9 mouse cellular contexts compared by ENCODE assay signal in genomic region chr1:176098685-176099320, GRCm38 (mm10).
A peak's percentile ranks its signal among the peaks of the same experiment; 100 is the strongest.
DNase-seq lines count a peak whose midpoint lies in the region; ATAC-seq and TF ChIP-seq lines count a peak whose summit lies in the region.
"Had no signal": no experiment of that assay in that cellular context is flagged by ENCODE, and none has a peak within 500 bp of the region (broad histone marks: within the 10 kb centered on the region; RNA-seq: fewer than 3 reads in every experiment).

No protein-coding gene starts in this region.

- no peak overlapping the region for H3K4me3 ChIP-seq in CH12.LX (replicated peaks in 1 of 3; ENCODE audit: low read depth in 2 of 3, low read length in 2 of 3, poor library complexity in 1 of 3)
- H3K4me3 ChIP-seq in hindbrain, embryonic 12.5 days = no peak overlapping the region

- 0 out of 2 replicates have a peak, but pooled peaks have one; percentile 15 for TF ChIP-seq EP300 in CH12.LX (IDR thresholded peaks at IDR 0.05; ENCODE audit: low read length)

- 31% methylated on average over 7 of the region's 7 CpGs for WGBS in hindbrain, embryonic 12.5 days

- peak; percentile 93 for ATAC-seq in hindbrain, embryonic 12.5 days (ENCODE audit: low FRiP score)
- ATAC-seq in megakaryocyte, adult 5-6 weeks (ENCODE audit: poor library complexity, severe bottlenecking) = no peak

- intact Hi-C loops in left cerebral cortex, postnatal 4 days (cut with DNase I) = no loop called here
- intact Hi-C loops in heart, postnatal 14 days (cut with DNase I) = no loop called here

- no peaks in the 10 kb centered on the region for H3K9me3 ChIP-seq in CH12.LX (replicated peaks; ENCODE audit: low read length)
- no peaks in the 10 kb centered on the region for H3K9me3 ChIP-seq in hindbrain, embryonic 12.5 days (replicated peaks)

- in situ Hi-C loops in CH12.LX (cut with MboI; ENCODE audit: low pct_ligation_motif_present, low pct_unique_long_range_greater_than_20kb, low sequenced_read_pairs) = no loop called here

- H3K79me2 ChIP-seq in CH12.LX (replicated peaks; ENCODE audit: control insufficient read depth, extremely low read depth, insufficient read depth, poor library complexity, severe bottlenecking) = no peaks in the 10 kb centered on the region

- peaks cover 0 to 19% of the 10 kb centered on the region in 2 experiments; a peak in 2 of 4 replicates for H3K4me1 ChIP-seq in CH12.LX (ENCODE audit: control insufficient read depth in 1 of 2, insufficient read depth in 2 of 2)
- H3K4me1 ChIP-seq in hindbrain, embryonic 12.5 days = peaks cover 6% of the 10 kb centered on the region

- no peaks in the 10 kb centered on the region for H3K27me3 ChIP-seq in CH12.LX (replicated peaks)
- H3K27me3 ChIP-seq in hindbrain, embryonic 12.5 days = no peaks in the 10 kb centered on the region

- no peak overlapping the region for H3K27ac ChIP-seq in CH12.LX (ENCODE audit: insufficient read depth, low read depth)
- H3K27ac ChIP-seq in hindbrain, embryonic 12.5 days = peak overlapping the region; percentile 55

- no peak for TF ChIP-seq RAD21 in CH12.LX (IDR thresholded peaks at IDR 0.05; ENCODE audit: low read depth, low read length)

- no peak overlapping the region for H3K9ac ChIP-seq in CH12.LX (ENCODE audit: insufficient read depth, low read depth)
- H3K9ac ChIP-seq in hindbrain, embryonic 12.5 days = no peak overlapping the region

- DNase-seq in CH12.LX (ENCODE audit: extremely low read depth) = peak; percentile 72
- peak; percentile 24 for DNase-seq in embryo, embryonic 10 days (ENCODE audit: low spot score)
- DNase-seq in left cerebral cortex, postnatal 4 days = peak; percentile 43
- DNase-seq in heart, postnatal 14 days = no peak
- no peak for DNase-seq in gastrocnemius, adult 8-10 months (ENCODE audit: low spot score in 2 of 2)
- DNase-seq in heart, postnatal 4 days = no peak
- DNase-seq: lung, postnatal 36 days had no signal

- no peak for TF ChIP-seq POLR2A in CH12.LX (IDR thresholded peaks at IDR 0.05; ENCODE audit: low read depth, low read length)

- H3K4me2 ChIP-seq in CH12.LX (ENCODE audit: insufficient read depth, low read depth, poor library complexity, severe bottlenecking) = peak overlapping the region; percentile 44
- H3K4me2 ChIP-seq in hindbrain, embryonic 12.5 days (replicated peaks) = no peak overlapping the region

- no peaks in the 10 kb centered on the region for H3K36me3 ChIP-seq in CH12.LX (replicated peaks in 1 of 2; ENCODE audit: control insufficient read depth in 1 of 2, insufficient read depth in 1 of 2, low read length in 1 of 2)
- no peaks in the 10 kb centered on the region for H3K36me3 ChIP-seq in hindbrain, embryonic 12.5 days

- dilution Hi-C loops in CH12.LX (cut with MboI; ENCODE audit: extremely low pct_ligation_motif_present, extremely low pct_unique_long_range_greater_than_20kb, low sequenced_read_pairs) = no loop called here

- no peak for TF ChIP-seq CTCF in CH12.LX (conservative IDR thresholded peaks at IDR 0.05 in 1 of 2, IDR thresholded peaks at IDR 0.05 in 1 of 2; ENCODE audit: low read depth in 2 of 2, low read length in 2 of 2)

TF ChIP-seq in CH12.LX, 34 proteins besides CTCF, POLR2A, EP300 and RAD21:
- TF ChIP-seq E2F4 (IDR thresholded peaks at IDR 0.05; ENCODE audit: insufficient replicate concordance, low read depth, low read length) (no peak), CHD2 (IDR thresholded peaks at IDR 0.05; ENCODE audit: low read length) (no peak), JUN (IDR thresholded peaks at IDR 0.05; ENCODE audit: insufficient read depth, low read depth, low read length) (no peak), RCOR1 (conservative IDR thresholded peaks at IDR 0.05; ENCODE audit: low read depth, low read length) (no peak), USF2 (conservative IDR thresholded peaks at IDR 0.05; ENCODE audit: low read depth, low read length) (no peak), ZMIZ1 (IDR thresholded peaks at IDR 0.05; ENCODE audit: low read depth, low read length) (no peak), POLR2AphosphoS2 (IDR thresholded peaks at IDR 0.05; ENCODE audit: low read depth, low read length) (no peak), PAX5 (IDR thresholded peaks at IDR 0.05; ENCODE audit: low read length) (no peak), GABPA (IDR thresholded peaks at IDR 0.05; ENCODE audit: insufficient replicate concordance, low read depth, low read length) (no peak), BHLHE40 (IDR thresholded peaks at IDR 0.05; ENCODE audit: low read depth, low read length) (no peak), ETS1 (conservative IDR thresholded peaks at IDR 0.05; ENCODE audit: low read depth, low read length) (no peak), MYC (IDR thresholded peaks at IDR 0.05; ENCODE audit: low read depth, low read length) (no peak), ELF1 (IDR thresholded peaks at IDR 0.05; ENCODE audit: low read depth, low read length) (no peak), MXI1 (IDR thresholded peaks at IDR 0.05; ENCODE audit: low read depth, low read length) (no peak), ZC3H11A (IDR thresholded peaks at IDR 0.05; ENCODE audit: low read depth, low read length) (no peak), NELFE (IDR thresholded peaks at IDR 0.05; ENCODE audit: low read depth, low read length) (no peak), CHD1 (IDR thresholded peaks at IDR 0.05; ENCODE audit: low read depth, low read length) (no peak), USF1 (IDR thresholded peaks at IDR 0.05; ENCODE audit: low read depth, low read length) (no peak), TCF12 (IDR thresholded peaks at IDR 0.05; ENCODE audit: low read depth, low read length) (no peak)
TF ChIP-seq in CH12.LX: peak in this region for 0.

Comparison
In these comparisons a context has a peak if more than half of its experiments do, and no peak if none do; other contexts are left out.
1. DNase-seq: peak in CH12.LX (single experiment), embryo, embryonic 10 days (single experiment) and left cerebral cortex, postnatal 4 days (single experiment); none in heart, postnatal 14 days (0 of 2), gastrocnemius, adult 8-10 months (0 of 2) and heart, postnatal 4 days (single experiment).